Mouse (Mus musculus) c-Kit-positive CD71-positive TER-119-positive erythroid progenitor cells, embryonic 14.5 days (primary cell): ENCODE results near the gene Rps19bp1.

Source experiments
- DNase-seq: peaks from one replicate; pipeline ENCODE4 v3.0.0-alpha.2; 2013; ENCODE audit warnings: low spot score

Rps19bp1 gene

DNA sequence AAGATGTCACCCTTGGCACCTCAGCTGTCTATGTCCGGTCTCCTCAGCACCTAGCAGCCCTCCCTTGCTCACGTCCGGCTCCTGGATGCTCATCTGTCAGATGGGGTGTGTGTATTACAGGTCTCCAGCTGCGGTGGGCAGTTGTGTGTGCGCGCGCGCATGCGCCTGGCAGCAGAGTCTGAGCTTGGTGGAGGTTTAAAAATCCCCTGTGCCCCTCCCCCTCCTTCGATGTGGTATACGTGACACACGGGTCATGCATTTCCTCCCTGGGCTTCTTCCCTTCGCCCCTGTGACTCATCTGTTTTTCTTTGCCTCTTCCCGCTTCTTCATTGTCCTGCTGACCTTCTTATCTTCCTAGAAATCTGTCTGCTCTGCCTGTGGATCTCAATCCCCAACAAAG, 44.9 kb downstream of the Rps19bp1 start:
- no peak for DNase-seq

- DNase-seq = no peak
These were observed 46.6 kb downstream of the Rps19bp1 start for GRCm38 (mm10) chr15:80217476-80217875.

DNA sequence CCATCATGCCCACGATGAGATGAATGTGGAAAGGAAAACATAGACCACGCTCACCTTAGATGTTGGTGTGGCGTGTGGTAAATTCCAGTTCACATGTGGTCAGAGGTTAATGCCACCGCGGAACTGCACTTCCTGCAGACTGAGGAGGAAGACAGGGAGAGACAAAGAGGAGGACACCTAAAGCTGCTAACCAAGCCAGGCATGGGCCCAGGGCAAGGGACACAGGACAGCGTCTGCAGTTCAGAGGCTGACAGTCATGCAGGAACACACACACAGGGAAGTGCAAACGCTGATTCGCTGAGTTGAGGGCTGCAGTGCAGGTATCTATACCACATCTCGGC, 47.7 kb downstream of the Rps19bp1 start:
- DNase-seq = no peak

- DNase-seq = no peak
These were observed 48.2 kb downstream of the Rps19bp1 start for GRCm38 (mm10) chr15:80215716-80216479.

- DNase-seq = no peak
These were observed 50.4 kb downstream of the Rps19bp1 start for GRCm38 (mm10) chr15:80213688-80214087.
